Mouse (Mus musculus) yolk sac, embryonic 10.5 days (tissue): ENCODE data around the gene Wnt3.
"Not testable (repeated sequence)": the region's sequence is repeated elsewhere in the genome, so short reads cannot be mapped to it uniquely, and the experiment has no call there.

Experiments used
- DNase-seq: peaks from one replicate; pipeline ENCODE4 v3.0.0-alpha.2; 2017; ENCODE audit warnings: low spot score

Gene Wnt3

GRCm38 (mm10) chr11:103773387-103774227 lies at the start of gene Wnt3:
TSS of gene Wnt3 (plus strand) at chr11:103774150.
- peak; percentile 36 for DNase-seq

- DNase-seq, result no peak
These were observed 49.6 kb upstream of the Wnt3 start for GRCm38 (mm10) chr11:103724331-103724771.

GRCm38 (mm10) chr11:103729282-103729985 lies 44.5 kb upstream of the Wnt3 start:
- no peak for DNase-seq

GRCm38 (mm10) chr11:103731594-103731993 lies 42.4 kb upstream of the Wnt3 start:
- DNase-seq, result no peak

- DNase-seq, result no peak
These were observed 41.6 kb upstream of the Wnt3 start for GRCm38 (mm10) chr11:103732306-103732705.

GRCm38 (mm10) chr11:103733069-103733468 lies 40.9 kb upstream of the Wnt3 start:
- no peak for DNase-seq

- DNase-seq, result no peak
These were observed 40.0 kb upstream of the Wnt3 start for GRCm38 (mm10) chr11:103733961-103734360.

- no peak for DNase-seq
These were observed 39.4 kb upstream of the Wnt3 start for GRCm38 (mm10) chr11:103734411-103735045.

- peak; percentile 75 for DNase-seq
These were observed 38.7 kb upstream of the Wnt3 start for GRCm38 (mm10) chr11:103735046-103735781.

GRCm38 (mm10) chr11:103749306-103750089 lies 24.5 kb upstream of the Wnt3 start, which contains the start of gene Wnt9b:
TSS of gene Wnt9b (minus strand) at chr11:103749821.
- peak; percentile 80 for DNase-seq

- no peak for DNase-seq
These were observed 23.3 kb upstream of the Wnt3 start for GRCm38 (mm10) chr11:103750612-103751011.

GRCm38 (mm10) chr11:103758054-103758453 lies 15.9 kb upstream of the Wnt3 start:
- DNase-seq, result no peak

- DNase-seq, result peak; percentile 49
These were observed 15.2 kb upstream of the Wnt3 start for GRCm38 (mm10) chr11:103758706-103759105.

GRCm38 (mm10) chr11:103760101-103760500 lies 13.8 kb upstream of the Wnt3 start:
- no peak for DNase-seq

GRCm38 (mm10) chr11:103760891-103761290 lies 13.1 kb upstream of the Wnt3 start:
- DNase-seq, result not testable (repeated sequence)

GRCm38 (mm10) chr11:103763410-103764163 lies 10.4 kb upstream of the Wnt3 start:
- peak; percentile 31 for DNase-seq

- DNase-seq, result no peak
These were observed 9.3 kb upstream of the Wnt3 start for GRCm38 (mm10) chr11:103764601-103765000.

- no peak for DNase-seq
These were observed 8.4 kb upstream of the Wnt3 start for GRCm38 (mm10) chr11:103765556-103766011.

- DNase-seq, result no peak
These were observed 2.7 kb upstream of the Wnt3 start for GRCm38 (mm10) chr11:103771160-103771817.
